In the genomic region with DNA sequence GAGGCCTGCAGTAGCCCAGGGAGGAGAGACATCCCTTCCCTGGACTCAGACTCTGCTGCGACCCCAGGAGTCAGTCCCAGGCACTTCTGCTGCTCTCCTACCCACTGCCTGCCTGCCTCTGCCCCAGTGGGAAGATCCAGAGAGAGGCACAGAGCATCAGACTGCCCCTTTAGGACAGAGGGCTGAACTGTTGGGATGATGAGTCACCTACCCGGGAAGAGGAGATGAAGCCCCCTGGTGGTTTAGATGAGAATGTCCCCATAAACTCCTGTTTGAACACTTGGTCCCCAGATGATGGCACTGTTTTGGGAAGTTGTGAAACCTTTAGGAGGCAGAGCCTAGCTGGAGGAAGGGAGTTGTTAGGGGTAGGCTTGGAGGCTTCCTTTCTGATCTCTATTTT, we compare ENCODE assay signal across 10 mouse cellular contexts. TPM values are rescaled to one million over a fixed set of nuclear protein-coding genes. Genes with fewer than 3 reads are reported as not detected.
DNase-seq lines count a peak whose midpoint lies in the region; ATAC-seq and TF ChIP-seq lines count a peak whose summit lies in the region.
"Had no signal": no experiment of that assay in that cellular context is flagged by ENCODE, and none has a peak within 500 bp of the region (broad histone marks: within the 10 kb centered on the region; RNA-seq: fewer than 3 reads in every experiment).

No protein-coding gene starts in this region.

- no peaks in the 10 kb centered on the region for H3K27me3 ChIP-seq in forebrain, postnatal 0 days (ENCODE audit: insufficient read depth, low read length)
- H3K27me3 ChIP-seq in forebrain, embryonic 13.5 days: no peaks in the 10 kb centered on the region
- H3K27me3 ChIP-seq: embryonic facial prominence, embryonic 12.5 days; limb, embryonic 13.5 days had no signal

- peak; percentile 82 for TF ChIP-seq CTCF in forebrain, postnatal 0 days (IDR thresholded peaks at IDR 0.05; ENCODE audit: low read depth)
- TF ChIP-seq CTCF in embryonic fibroblast, embryonic 13.5 days (IDR thresholded peaks at IDR 0.05; ENCODE audit: borderline replicate concordance, insufficient read depth, low read length): peak; percentile 35; the same call in 1 of the 2 replicates

- DNase-seq in forebrain, postnatal 0 days: peak; percentile 57
- peak; percentile 55 for DNase-seq in urinary bladder, postnatal 14 days (ENCODE audit: low spot score)
- no peak for DNase-seq in urinary bladder, postnatal 36 days (ENCODE audit: low spot score in 2 of 2)
- peak; percentile 32 for DNase-seq in lung, postnatal 25 days (ENCODE audit: low spot score)
- no peak for DNase-seq in right cerebral cortex, postnatal 14 days
- DNase-seq in right cerebral cortex, postnatal 25 days: no peak

- TF ChIP-seq POLR2A in embryonic fibroblast, embryonic 13.5 days (IDR thresholded peaks at IDR 0.05; ENCODE audit: low read depth, low read length): no peak

- no peaks in the 10 kb centered on the region for H3K4me1 ChIP-seq in forebrain, postnatal 0 days (ENCODE audit: insufficient read depth)
- H3K4me1 ChIP-seq in forebrain, embryonic 13.5 days: no peaks in the 10 kb centered on the region
- no peaks in the 10 kb centered on the region for H3K4me1 ChIP-seq in embryonic fibroblast, embryonic 13.5 days (ENCODE audit: control insufficient read depth, insufficient read depth, low read length)
- H3K4me1 ChIP-seq: embryonic facial prominence, embryonic 12.5 days; limb, embryonic 13.5 days had no signal

- H3K27ac ChIP-seq in forebrain, postnatal 0 days (ENCODE audit: low read depth, low read length): no peak overlapping the region
- H3K27ac ChIP-seq in forebrain, embryonic 13.5 days: no peak overlapping the region
- no peak overlapping the region for H3K27ac ChIP-seq in embryonic fibroblast, embryonic 13.5 days (ENCODE audit: insufficient read depth, low read length)
- H3K27ac ChIP-seq: embryonic facial prominence, embryonic 12.5 days; limb, embryonic 13.5 days had no signal

- peaks cover 76% of the 10 kb centered on the region for H3K36me3 ChIP-seq in forebrain, postnatal 0 days (ENCODE audit: insufficient read depth)
- H3K36me3 ChIP-seq in forebrain, embryonic 13.5 days (ENCODE audit: poor library complexity, severe bottlenecking): peaks cover 87% of the 10 kb centered on the region

- peak; percentile 75 for ATAC-seq in forebrain, postnatal 0 days
- no peak for ATAC-seq in forebrain, embryonic 13.5 days

- WGBS in forebrain, postnatal 0 days: 14% methylated on average over 2 of the region's 2 CpGs
- WGBS in forebrain, embryonic 13.5 days: 13% methylated on average over 2 of the region's 2 CpGs

- no peak overlapping the region for H3K4me2 ChIP-seq in forebrain, postnatal 0 days (ENCODE audit: low read depth)
- H3K4me2 ChIP-seq in forebrain, embryonic 13.5 days: no peak overlapping the region
- H3K4me2 ChIP-seq: embryonic facial prominence, embryonic 12.5 days; limb, embryonic 13.5 days had no signal

- no peak overlapping the region for H3K9ac ChIP-seq in forebrain, postnatal 0 days
- H3K9ac ChIP-seq in forebrain, embryonic 13.5 days: no peak overlapping the region
- H3K9ac ChIP-seq: embryonic facial prominence, embryonic 12.5 days; limb, embryonic 13.5 days had no signal

- no peak overlapping the region for H3K4me3 ChIP-seq in forebrain, postnatal 0 days (ENCODE audit: low read depth, low read length)
- H3K4me3 ChIP-seq in forebrain, embryonic 13.5 days: no peak overlapping the region
- no peak overlapping the region for H3K4me3 ChIP-seq in embryonic fibroblast, embryonic 13.5 days (ENCODE audit: insufficient read depth, low read length)
- H3K4me3 ChIP-seq: embryonic facial prominence, embryonic 12.5 days; limb, embryonic 13.5 days had no signal

- H3K9me3 ChIP-seq in forebrain, postnatal 0 days (ENCODE audit: low read length): no peaks in the 10 kb centered on the region
- H3K9me3 ChIP-seq in forebrain, embryonic 13.5 days (replicated peaks): peaks cover 3% of the 10 kb centered on the region; the same call in 1 of the 2 replicates
- H3K9me3 ChIP-seq: embryonic facial prominence, embryonic 12.5 days; limb, embryonic 13.5 days had no signal

RNA-seq across cellular contexts. Expression of gene Podxl2, which starts 13.9 kb away (rescaled TPM):
- total RNA-seq in forebrain, postnatal 0 days (2014; rRNA removed): 917 and 954 TPM in 2 replicates
- 702 and 718 TPM in 2 replicates for polyA plus RNA-seq in forebrain, postnatal 0 days (2015; fragmentation: Nextera tagmentation; extraction: Ambion mirVana)
- polyA plus RNA-seq in forebrain, embryonic 13.5 days (2015; fragmentation: Nextera tagmentation; extraction: Ambion mirVana): 355 and 357 TPM in 2 replicates
- 9.3 and 13.9 TPM in 2 replicates for polyA plus RNA-seq in embryonic fibroblast, embryonic 13.5 days (2011; ENCODE audit: insufficient read length, low read depth, missing spikeins)

RNA-seq across cellular contexts. Expression of gene Abtb1, which starts 19.1 kb away (rescaled TPM):
- total RNA-seq in forebrain, postnatal 0 days (2014; rRNA removed): 37.0 and 50.5 TPM in 2 replicates
- polyA plus RNA-seq in forebrain, postnatal 0 days (2015; fragmentation: Nextera tagmentation; extraction: Ambion mirVana): 30.4 and 31.1 TPM in 2 replicates
- polyA plus RNA-seq in forebrain, embryonic 13.5 days (2015; fragmentation: Nextera tagmentation; extraction: Ambion mirVana): 32.0 and 32.3 TPM in 2 replicates
- 4.9 and 5.3 TPM in 2 replicates for polyA plus RNA-seq in embryonic fibroblast, embryonic 13.5 days (2011; ENCODE audit: insufficient read length, low read depth, missing spikeins)

RNA-seq across cellular contexts. Expression of gene Mcm2, which starts 37.7 kb away (rescaled TPM):
- total RNA-seq in forebrain, postnatal 0 days (2014; rRNA removed): 14.8 and 19.3 TPM in 2 replicates
- polyA plus RNA-seq in forebrain, postnatal 0 days (2015; fragmentation: Nextera tagmentation; extraction: Ambion mirVana): 14.1 and 14.9 TPM in 2 replicates
- polyA plus RNA-seq in forebrain, embryonic 13.5 days (2015; fragmentation: Nextera tagmentation; extraction: Ambion mirVana): 133 and 157 TPM in 2 replicates
- 31.6 and 42.3 TPM in 2 replicates for polyA plus RNA-seq in embryonic fibroblast, embryonic 13.5 days (2011; ENCODE audit: insufficient read length, low read depth, missing spikeins)

RNA-seq across cellular contexts. Expression of gene Tpra1, which starts 41.1 kb away (rescaled TPM):
- total RNA-seq in forebrain, postnatal 0 days (2014; rRNA removed): 45.0 and 69.2 TPM in 2 replicates
- 35.0 and 41.4 TPM in 2 replicates for polyA plus RNA-seq in forebrain, postnatal 0 days (2015; fragmentation: Nextera tagmentation; extraction: Ambion mirVana)
- polyA plus RNA-seq in forebrain, embryonic 13.5 days (2015; fragmentation: Nextera tagmentation; extraction: Ambion mirVana): 45.4 and 53.9 TPM in 2 replicates
- polyA plus RNA-seq in embryonic fibroblast, embryonic 13.5 days (2011; ENCODE audit: insufficient read length, low read depth, missing spikeins): 29.2 and 31.0 TPM in 2 replicates

Comparison
In these comparisons a context has a peak if more than half of its experiments do, and no peak if none do; other contexts are left out.
1. DNase-seq: peak in forebrain, postnatal 0 days (single experiment), urinary bladder, postnatal 14 days (single experiment) and lung, postnatal 25 days (single experiment); none in urinary bladder, postnatal 36 days (0 of 2), right cerebral cortex, postnatal 14 days (single experiment) and right cerebral cortex, postnatal 25 days (single experiment).
2. RNA of gene Podxl2, which starts 13.9 kb away (polyA plus RNA-seq): 702 to 718 TPM in forebrain, postnatal 0 days and 355 to 357 TPM in forebrain, embryonic 13.5 days; 9.3 to 13.9 TPM in embryonic fibroblast, embryonic 13.5 days; every median in the first group is over 10 times any median in the second.